ENCODE assay signal across 17 mouse cellular contexts in the genomic region with DNA sequence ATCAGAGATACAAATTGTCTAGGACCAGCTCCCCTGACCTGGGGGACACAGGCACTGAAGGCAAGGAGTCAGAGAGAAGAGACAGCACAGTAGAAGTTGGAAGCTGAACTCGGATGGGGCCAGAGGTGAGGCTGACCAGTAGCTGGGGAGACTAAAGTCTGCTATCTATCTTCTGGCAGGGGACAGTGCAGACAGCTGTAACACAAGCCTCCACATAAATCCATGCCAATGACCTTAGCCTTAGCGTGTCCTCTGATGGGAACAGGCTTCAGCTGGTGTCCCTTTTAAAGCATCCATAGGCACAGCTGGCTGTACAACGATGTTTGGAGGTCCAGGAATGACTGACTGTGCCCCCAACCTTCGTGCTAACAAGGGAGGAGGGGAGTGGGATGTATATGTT.
DNase-seq lines count a peak whose midpoint lies in the region; ATAC-seq lines count a peak whose summit lies in the region.
"Had no signal": no experiment of that assay in that cellular context is flagged by ENCODE, and none has a peak within 500 bp of the region (broad histone marks: within the 10 kb centered on the region; RNA-seq: fewer than 3 reads in every experiment).

No protein-coding gene starts in this region.

- no peak overlapping the region for H3K4me3 ChIP-seq in kidney, embryonic 14.5 days (ENCODE audit: low read length)
- H3K4me3 ChIP-seq in lung, embryonic 16.5 days (ENCODE audit: low read length): no peak overlapping the region
- H3K4me3 ChIP-seq in heart, embryonic 12.5 days: no peak overlapping the region
- H3K4me3 ChIP-seq: layer of hippocampus, adult 2 months; left cerebral cortex, adult 2 months; limb, embryonic 12.5 days; midbrain, embryonic 10.5 days had no signal

- ATAC-seq in kidney, embryonic 14.5 days (ENCODE audit: low FRiP score, low TSS enrichment): peak; percentile 68; the same call in 1 of the 2 replicates
- ATAC-seq in lung, embryonic 16.5 days (ENCODE audit: low read depth): peak; percentile 66
- 0 out of 2 replicates have a peak, but pooled peaks have one; percentile 48 for ATAC-seq in heart, embryonic 12.5 days (ENCODE audit: insufficient number of reproducible peaks, low FRiP score)

- H3K27ac ChIP-seq in kidney, embryonic 14.5 days (ENCODE audit: low read depth, low read length): no peak overlapping the region
- no peak overlapping the region for H3K27ac ChIP-seq in lung, embryonic 16.5 days (ENCODE audit: low read length)
- peak overlapping the region; percentile 95 for H3K27ac ChIP-seq in heart, embryonic 12.5 days (ENCODE audit: poor library complexity, severe bottlenecking)
- H3K27ac ChIP-seq: layer of hippocampus, adult 2 months; left cerebral cortex, adult 2 months; limb, embryonic 12.5 days; midbrain, embryonic 10.5 days had no signal

- H3K36me3 ChIP-seq in kidney, embryonic 14.5 days (ENCODE audit: control insufficient read depth, insufficient read depth, low read length): no peaks in the 10 kb centered on the region
- H3K36me3 ChIP-seq in lung, embryonic 16.5 days (ENCODE audit: control insufficient read depth, insufficient read depth, low read length): no peaks in the 10 kb centered on the region
- no peaks in the 10 kb centered on the region for H3K36me3 ChIP-seq in heart, embryonic 12.5 days
- H3K36me3 ChIP-seq: G1E; limb, embryonic 12.5 days; midbrain, embryonic 10.5 days had no signal

- H3K4me2 ChIP-seq in kidney, embryonic 14.5 days (replicated peaks; ENCODE audit: low read depth, low read length): no peak overlapping the region
- H3K4me2 ChIP-seq in lung, embryonic 16.5 days (ENCODE audit: low read depth, low read length): no peak overlapping the region
- no peak overlapping the region for H3K4me2 ChIP-seq in heart, embryonic 12.5 days
- H3K4me2 ChIP-seq: limb, embryonic 12.5 days had no signal

- H3K27me3 ChIP-seq in kidney, embryonic 14.5 days (ENCODE audit: control insufficient read depth, insufficient read depth, low read length): 0 out of 2 replicates have a peak, but pooled peaks cover 2% of the 10 kb centered on the region
- H3K27me3 ChIP-seq in lung, embryonic 16.5 days (ENCODE audit: control insufficient read depth, insufficient read depth, low read depth, low read length): no peaks in the 10 kb centered on the region
- no peaks in the 10 kb centered on the region for H3K27me3 ChIP-seq in heart, embryonic 12.5 days (replicated peaks)
- H3K27me3 ChIP-seq: limb, embryonic 12.5 days had no signal

- no peaks in the 10 kb centered on the region for H3K4me1 ChIP-seq in kidney, embryonic 14.5 days (ENCODE audit: control insufficient read depth, insufficient read depth, low read length)
- H3K4me1 ChIP-seq in lung, embryonic 16.5 days (replicated peaks; ENCODE audit: control insufficient read depth, insufficient read depth, low read length): no peaks in the 10 kb centered on the region
- H3K4me1 ChIP-seq in heart, embryonic 12.5 days (replicated peaks): peaks cover 53% of the 10 kb centered on the region
- H3K4me1 ChIP-seq: limb, embryonic 12.5 days had no signal

- H3K9me3 ChIP-seq in kidney, embryonic 14.5 days (ENCODE audit: control insufficient read depth, low read length): no peaks in the 10 kb centered on the region
- no peaks in the 10 kb centered on the region for H3K9me3 ChIP-seq in lung, embryonic 16.5 days (ENCODE audit: control insufficient read depth, low read length)
- no peaks in the 10 kb centered on the region for H3K9me3 ChIP-seq in heart, embryonic 12.5 days (replicated peaks)
- H3K9me3 ChIP-seq: G1E; limb, embryonic 12.5 days; midbrain, embryonic 10.5 days had no signal

- 21% methylated on average over 4 of the region's 4 CpGs for WGBS in kidney, embryonic 14.5 days
- 38% methylated on average over 4 of the region's 4 CpGs for WGBS in lung, embryonic 16.5 days
- WGBS in heart, embryonic 12.5 days: 33% methylated on average over 4 of the region's 4 CpGs

- no peak overlapping the region for H3K9ac ChIP-seq in kidney, embryonic 14.5 days (ENCODE audit: low read depth, low read length)
- H3K9ac ChIP-seq in lung, embryonic 16.5 days (ENCODE audit: low read length): no peak overlapping the region
- 0 out of 2 replicates have a peak overlapping the region, but pooled peaks have one; percentile 33 for H3K9ac ChIP-seq in heart, embryonic 12.5 days
- H3K9ac ChIP-seq: limb, embryonic 12.5 days had no signal

- no peak for DNase-seq in kidney, postnatal 4 days
- DNase-seq in lung, adult 18-20 months: no peak
- DNase-seq in skeletal muscle tissue, adult 2 months (ENCODE audit: low read depth, low spot score): peak; percentile 81
- no peak for DNase-seq in frontal cortex, postnatal 25 days (ENCODE audit: low spot score in 2 of 2)
- DNase-seq: adrenal gland, adult 8-10 months; cerebellum, adult 11-12 months; cerebellum, postnatal 36 days; retina, postnatal 1 day; thymus, adult 18-20 months had no signal
